Mouse (Mus musculus): ENCODE measurements around the gene Dot1l.

DNA sequence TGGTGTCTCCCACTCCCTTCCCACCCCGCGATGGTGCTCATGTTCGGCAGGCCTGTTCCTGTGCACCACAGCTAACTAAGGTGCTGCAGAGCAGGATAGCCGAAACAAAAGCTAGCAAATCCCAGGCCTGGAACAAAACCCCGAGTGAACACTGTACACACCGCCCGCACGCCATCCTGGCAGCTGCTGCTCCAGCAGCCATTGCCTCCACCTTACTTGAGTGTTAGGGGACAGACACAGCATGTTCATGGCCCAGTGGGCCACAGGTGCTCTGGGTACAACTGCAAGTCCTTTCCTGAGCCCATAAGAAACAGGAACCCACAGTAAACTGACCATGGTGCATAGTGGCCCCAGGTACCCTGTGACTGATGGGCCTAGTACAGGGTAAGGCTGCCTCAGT lies 39.7 kb downstream of the Dot1l start:
- TF ChIP-seq POLR2A (IDR thresholded peaks at IDR 0.05; ENCODE audit: low read depth, low read length) (no peak), CTCF (IDR thresholded peaks at IDR 0.05; ENCODE audit: extremely low read depth, insufficient read depth, insufficient read length, insufficient replicate concordance) (no peak)

Measured in spleen, adult 2 months (tissue).